Mouse (Mus musculus) ES-E14 (cell line): ENCODE data around the gene Gpx4. TPM values are rescaled to one million over a fixed set of nuclear protein-coding genes. Genes with fewer than 3 reads are reported as not detected.

Experiments used
- DNase-seq: peaks from one replicate; pipeline ENCODE4 v3.0.0-alpha.2; 2013; ENCODE audit warnings: low read depth, low spot score
- H3K27ac ChIP-seq: 2 replicates; pipeline ENCODE4 v1.5.1; 2012; ENCODE audit warnings: low read depth, mild to moderate bottlenecking, low read length, moderate library complexity, mixed read lengths; ENCODE audit not compliant: poor library complexity, insufficient read depth, severe bottlenecking
- H3K36me3 ChIP-seq: 2 replicates; pipeline ENCODE4 v1.6.1; 2012; ENCODE audit warnings: mild to moderate bottlenecking, low read length, moderate library complexity, mixed read lengths; ENCODE audit not compliant: control insufficient read depth, poor library complexity, insufficient read depth, severe bottlenecking
- H3K4me1 ChIP-seq, 2 experiments: fragments of 150-350 bp in 1 of 2; sonication (generic) in 1 of 2; 2 replicates each; pipeline ENCODE4 v1.6.1; 2012; ENCODE audit warnings: low read length in 2 of 2, mild to moderate bottlenecking in 1 of 2, mixed read lengths in 1 of 2; ENCODE audit not compliant: control insufficient read depth in 2 of 2, insufficient read depth in 2 of 2, poor library complexity in 1 of 2
- H3K4me3 ChIP-seq, 2 experiments: fragments of 150-350 bp in 1 of 2; sonication (generic) in 1 of 2; 2 replicates each; pipeline ENCODE4 v1.5.1; 2012; ENCODE audit warnings: low read length in 2 of 2, low read depth in 1 of 2, mild to moderate bottlenecking in 1 of 2, mixed read lengths in 1 of 2; ENCODE audit not compliant: insufficient read depth in 1 of 2, poor library complexity in 1 of 2, severe bottlenecking in 1 of 2
- H3K9ac ChIP-seq: 2 replicates; pipeline ENCODE4 v1.6.1; 2012; ENCODE audit warnings: low read depth, mild to moderate bottlenecking, low read length, mixed read lengths; ENCODE audit not compliant: poor library complexity, insufficient read depth, severe bottlenecking
- H3K9me3 ChIP-seq: fragments of 150-350 bp; sonication (generic); 2 replicates; pipeline ENCODE4 v1.6.1; 2012; ENCODE audit warnings: low read depth, mild to moderate bottlenecking, low read length; ENCODE audit not compliant: control insufficient read depth, insufficient read depth
- CHD2 ChIP-seq: IDR thresholded peaks from 2 replicates; pipeline ENCODE4 v1.6.1; 2014; ENCODE audit warnings: mild to moderate bottlenecking, low read depth, low read length, inconsistent platforms
- HCFC1 ChIP-seq: IDR thresholded peaks from 2 replicates; pipeline ENCODE4 v1.6.1; 2012; ENCODE audit warnings: low read length, inconsistent platforms, borderline replicate concordance; ENCODE audit not compliant: insufficient read depth
- MAFK ChIP-seq: IDR thresholded peaks from 2 replicates; pipeline ENCODE4 v1.6.1; 2014; ENCODE audit warnings: mild to moderate bottlenecking, low read depth, low read length, inconsistent platforms; ENCODE audit not compliant: insufficient read depth
- ZC3H11A ChIP-seq: IDR thresholded peaks from 2 replicates; pipeline ENCODE4 v1.6.1; 2012; ENCODE audit warnings: low read depth, mild to moderate bottlenecking, inconsistent platforms, low read length, borderline replicate concordance
- ZNF384 ChIP-seq: IDR thresholded peaks from 2 replicates; pipeline ENCODE4 v1.6.1; 2012; ENCODE audit warnings: low read depth, low read length, inconsistent platforms
- in situ Hi-C, 2 experiments: fragments of 600-800 bp; cut with MboI; formaldehyde crosslinking; loops; one replicate each; pipeline ENCODE4 v1.15.1; 2025; ENCODE audit warnings: low sequenced_read_pairs in 2 of 2, inconsistent platforms in 1 of 2; ENCODE audit not compliant: unreplicated experiment in 2 of 2
- total RNA-seq: library from RNA; depleted of rRNA; stranded (reverse); fragments of 300-350 nt; gene quantifications from 2 replicates; pipeline ENCODE4 v1.2.3, GENCODE M21; 2012

Gpx4 gene
- total RNA-seq, 1 experiment = 1,456 TPM

- Histone ChIP-seq H3K27ac (no peak overlapping the region), H3K36me3 (peaks cover 49% of the 10 kb centered on the region), H3K4me3 (peak overlapping the region in 1 of 2 experiments; percentile 34; a peak in 1 of 4 replicates), H3K9me3 (no peaks in the 10 kb centered on the region), H3K4me1 (peaks cover 5 to 21% of the 10 kb centered on the region in 2 experiments; a peak in 3 of 4 replicates), H3K9ac (no peak overlapping the region)
- in situ Hi-C loops = no loop called here
- no peak for TF ChIP-seq HCFC1
- no peak for DNase-seq
These were observed 9.5 kb downstream of the Gpx4 start for GRCm38 (mm10) chr10:80056506-80056905.

GRCm38 (mm10) chr10:80056976-80057682, 10.2 kb downstream of the Gpx4 start:
- in situ Hi-C loops = no loop called here
- no peak overlapping the region for H3K27ac ChIP-seq
- peaks cover 5 to 21% of the 10 kb centered on the region in 2 experiments; a peak in 3 of 4 replicates for H3K4me1 ChIP-seq
- DNase-seq = no peak
- H3K4me3 ChIP-seq = peak overlapping the region; percentile 10 to 47; a peak in 3 of 4 replicates
- peak overlapping the region; percentile 29 for H3K9ac ChIP-seq
- H3K9me3 ChIP-seq = no peaks in the 10 kb centered on the region
- peaks cover 52% of the 10 kb centered on the region for H3K36me3 ChIP-seq
- no peak for TF ChIP-seq ZC3H11A
- TF ChIP-seq ZNF384 = no peak
- TF ChIP-seq MAFK = no peak
- TF ChIP-seq HCFC1 = no peak
- TF ChIP-seq CHD2 = no peak; the same call in 1 of the 2 replicates

- TF ChIP-seq ZC3H11A = no peak
- Histone ChIP-seq H3K9ac (peak overlapping the region; percentile 29), H3K9me3 (no peaks in the 10 kb centered on the region), H3K36me3 (peaks cover 58% of the 10 kb centered on the region), H3K27ac (peak overlapping the region; percentile 3; the same call in 1 of the 2 replicates), H3K4me3 (peak overlapping the region; percentile 10 to 47; a peak in 3 of 4 replicates), H3K4me1 (peaks cover 0 to 14% of the 10 kb centered on the region in 2 experiments; a peak in 3 of 4 replicates)
- DNase-seq = no peak
- in situ Hi-C loops = no loop called here
These were observed 10.8 kb downstream of the Gpx4 start for GRCm38 (mm10) chr10:80057683-80058326.

GRCm38 (mm10) chr10:80063104-80063503, 16.1 kb downstream of the Gpx4 start:
- Histone ChIP-seq H3K9me3 (no peaks in the 10 kb centered on the region), H3K4me1 (peaks cover 0 to 9% of the 10 kb centered on the region in 2 experiments; a peak in 2 of 4 replicates), H3K4me3 (no peak overlapping the region), H3K9ac (no peak overlapping the region), H3K27ac (no peak overlapping the region), H3K36me3 (peaks cover 55% of the 10 kb centered on the region; the same call in 1 of the 2 replicates)
- no peak for DNase-seq
- in situ Hi-C loops = no loop called here
- TF ChIP-seq MAFK = no peak
- no peak for TF ChIP-seq ZC3H11A
- no peak for TF ChIP-seq ZNF384
- TF ChIP-seq CHD2 = no peak
- TF ChIP-seq HCFC1 = no peak
